Mouse (Mus musculus) urinary bladder, postnatal 10 days (tissue): Measurements from ENCODE around the gene Calcrl.

Experiments
- DNase-seq: peaks from one replicate; pipeline ENCODE4 v3.0.0; 2022; ENCODE audit warnings: low spot score

The Calcrl gene

DNA sequence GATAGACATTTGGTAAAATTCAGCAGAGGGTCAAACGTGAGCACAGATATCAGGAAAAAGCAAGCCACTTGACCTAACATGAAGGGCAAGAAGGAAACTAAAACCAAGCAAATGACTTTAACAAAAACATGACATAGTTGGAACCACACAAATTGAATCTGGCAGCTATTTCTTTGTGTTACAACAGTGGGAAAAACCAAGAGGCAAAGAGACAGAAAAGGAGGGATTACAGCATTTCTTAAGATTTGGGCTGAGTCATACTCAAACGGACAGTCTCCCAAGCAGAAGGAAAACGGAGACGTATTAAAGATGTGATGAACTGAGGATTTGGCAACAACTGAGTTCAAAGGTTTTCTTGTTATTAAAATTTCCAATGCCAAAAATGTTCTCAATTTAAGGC, 88.9 kb downstream of the Calcrl start:
- DNase-seq: no peak

DNA sequence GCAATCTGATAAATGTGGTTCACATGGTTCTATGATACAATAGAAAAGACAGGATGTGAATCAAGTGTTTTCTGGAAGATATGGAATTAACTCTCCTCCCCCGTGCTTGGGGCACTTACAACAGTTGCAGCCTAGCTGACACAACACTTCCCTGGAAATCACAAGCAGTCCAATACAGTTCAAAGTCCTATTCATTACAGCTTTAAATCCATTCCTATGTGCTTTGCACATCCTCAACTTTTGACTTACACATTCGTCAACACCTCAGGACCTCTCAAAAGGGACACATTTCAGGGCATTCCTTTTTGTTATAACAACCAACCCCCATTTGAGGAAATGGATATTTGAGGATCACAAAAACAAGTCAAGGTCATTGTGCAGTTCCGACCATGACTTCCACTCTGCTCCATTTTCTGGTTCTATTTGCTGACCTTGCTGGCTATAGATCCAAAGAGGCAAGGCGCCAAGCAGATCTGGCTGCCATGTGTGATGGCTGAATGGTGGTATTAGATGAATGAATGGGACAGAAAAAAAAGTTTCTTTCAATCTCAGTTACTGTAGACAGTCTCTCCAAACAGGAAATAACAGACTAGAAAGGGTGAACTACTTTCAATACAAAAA, 108.9 kb downstream of the Calcrl start:
- no peak for DNase-seq

DNA sequence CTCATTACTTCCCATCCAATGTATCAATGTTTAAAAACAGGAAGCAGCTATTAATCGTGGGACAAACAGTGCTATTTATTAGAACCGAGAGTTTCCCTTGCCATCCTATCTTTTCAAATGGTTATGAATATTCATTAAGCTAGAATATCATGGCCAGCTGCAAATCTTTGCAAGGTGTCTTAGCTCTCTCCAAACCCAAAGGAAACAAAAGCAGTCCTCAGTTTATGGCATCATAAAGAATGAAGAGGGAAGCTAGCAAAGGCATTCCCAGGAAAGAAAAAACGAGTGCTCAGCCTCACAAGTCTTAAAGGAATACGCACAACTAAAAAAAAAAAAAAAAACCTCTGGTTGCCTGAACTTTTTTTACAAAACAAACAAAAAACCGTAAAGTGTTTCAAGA, 128.7 kb downstream of the Calcrl start:
- no peak for DNase-seq

DNA sequence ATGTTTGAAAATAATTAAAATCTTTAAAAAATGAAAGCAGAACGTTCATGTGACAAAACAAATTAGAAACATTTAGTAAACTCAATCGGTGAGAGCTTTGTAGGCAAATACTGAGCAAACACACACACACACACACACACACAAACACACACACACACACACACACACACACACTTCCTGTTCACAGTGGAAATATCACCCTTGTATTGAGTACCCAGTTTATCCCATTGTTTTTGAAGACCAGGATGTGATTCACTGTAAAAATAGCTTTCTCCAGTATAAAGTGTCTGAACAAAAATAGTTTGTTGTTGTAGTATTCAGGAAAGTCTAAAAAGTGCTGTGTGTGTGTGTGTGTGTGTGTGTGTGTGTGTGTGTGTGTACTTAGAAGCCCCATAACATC, 130.1 kb downstream of the Calcrl start:
- DNase-seq: no peak

DNA sequence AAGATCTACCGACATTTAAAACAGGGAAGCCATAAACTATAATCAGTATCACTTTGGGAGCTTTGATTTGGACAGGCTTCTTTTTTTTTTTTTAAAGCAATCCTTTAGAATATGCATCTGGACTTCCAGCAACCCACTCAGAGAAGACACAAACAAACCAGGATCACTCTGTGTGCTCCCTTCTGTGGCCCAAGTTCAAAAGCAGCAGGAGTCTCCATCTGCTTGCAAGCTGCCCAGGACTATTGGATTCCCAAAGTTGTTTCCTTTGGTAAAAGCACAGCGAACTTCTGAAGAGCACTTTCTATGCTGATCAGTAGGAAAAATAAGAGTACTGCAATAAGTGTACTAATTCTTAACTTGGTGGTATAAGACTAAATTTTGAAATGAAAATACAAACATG, 130.6 kb downstream of the Calcrl start:
- no peak for DNase-seq

DNA sequence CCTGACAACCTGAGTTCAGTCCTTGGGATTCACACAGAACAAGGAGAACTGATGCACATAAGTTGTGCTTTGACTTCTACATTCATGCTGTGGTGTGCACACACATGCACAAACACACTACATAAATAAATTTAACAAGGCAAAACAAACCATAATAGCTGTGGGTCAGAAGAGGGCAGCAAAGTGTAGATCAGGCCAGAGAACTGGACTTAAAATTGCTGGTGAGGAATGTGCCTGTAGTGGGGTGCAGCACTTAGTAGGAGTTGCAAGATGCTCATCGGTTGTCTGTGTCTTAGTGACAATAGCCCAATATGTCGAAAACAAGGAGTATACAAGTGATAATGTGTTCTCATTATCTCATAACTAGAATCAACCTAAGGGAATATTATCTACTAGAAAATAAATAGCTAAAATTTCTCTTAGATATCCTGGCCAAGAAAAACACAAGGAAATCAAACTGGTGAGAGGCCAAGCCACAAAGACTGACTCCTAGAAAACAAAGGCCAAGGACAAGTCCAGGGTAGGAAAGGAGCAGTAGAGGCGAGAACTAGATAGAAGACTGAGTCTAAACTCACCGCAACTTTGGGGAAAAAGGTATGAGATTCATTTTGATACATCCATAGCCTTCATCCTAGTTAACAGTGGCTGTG, 132.7 kb downstream of the Calcrl start:
- DNase-seq: no peak

DNA sequence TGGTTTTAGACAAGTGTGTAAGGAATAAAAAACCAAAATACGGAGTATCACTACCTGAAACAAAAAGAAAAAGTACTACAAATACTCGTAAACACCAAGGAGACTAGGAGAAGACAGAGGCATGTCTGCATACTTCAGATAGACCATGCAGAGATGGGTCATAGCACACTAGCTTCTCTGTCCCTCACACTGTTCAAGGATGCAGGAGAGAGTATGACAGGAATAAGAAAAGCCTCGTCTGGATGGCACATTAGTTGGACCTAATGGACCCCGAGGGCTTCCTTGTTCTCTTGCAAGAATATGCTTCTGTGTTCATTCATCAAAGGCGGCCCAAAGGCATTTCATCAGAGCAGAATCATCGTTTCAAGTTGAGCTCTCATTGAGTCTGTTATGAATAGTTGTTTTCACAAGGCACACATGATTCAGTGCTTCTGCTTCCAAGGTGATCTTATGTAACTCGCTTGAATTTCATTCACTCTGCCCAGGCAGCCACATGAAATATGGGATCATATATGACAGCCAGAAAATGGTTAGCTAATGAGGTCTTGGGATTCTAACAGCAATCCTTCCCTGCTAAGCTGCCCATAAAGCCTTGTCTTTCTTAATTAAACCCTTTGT, 136.2 kb downstream of the Calcrl start:
- no peak for DNase-seq
